Mouse (Mus musculus) layer of hippocampus, postnatal 36 days (tissue): ENCODE data around the gene Trhr2. TPM values are rescaled to one million over a fixed set of nuclear protein-coding genes. Genes with fewer than 3 reads are reported as not detected.

Source experiments
- total RNA-seq, 2 experiments: library from RNA; stranded (reverse); gene quantifications; 2 replicates each; pipeline ENCODE4 v1.2.3; 2021

Trhr2 gene
- total RNA-seq, 2 experiments from 2014 or later: 0.52 to 0.56 TPM

Other genes with a start within 250 kb of the Trhr2 start
- gene Zfpm1, start 78.6 kb downstream of the Trhr2 start, total RNA-seq: 10 to 100 TPM; 34.7 to 36.9 TPM
- 10 to 100 TPM; 38.9 to 39.1 TPM for gene Zc3h18, start 15.9 kb upstream of the Trhr2 start, total RNA-seq
- gene Il17c, start 61.3 kb upstream of the Trhr2 start, total RNA-seq: not detected
- 10 to 100 TPM; 10.0 to 10.2 TPM for gene Cyba, start 72.2 kb upstream of the Trhr2 start, total RNA-seq
- gene Mvd, start 82.7 kb upstream of the Trhr2 start, total RNA-seq: 10 to 100 TPM; 19.1 to 20.6 TPM
- not detected for gene Snai3, start 100.0 kb upstream of the Trhr2 start, total RNA-seq
- gene Rnf166, start 115.3 kb upstream of the Trhr2 start, total RNA-seq: 10 to 100 TPM; 31.8 to 36.3 TPM
- 10 to 100 TPM; 16.6 to 21.7 TPM for gene Ctu2, start 115.4 kb upstream of the Trhr2 start, total RNA-seq
- gene Piezo1, start 190.6 kb upstream of the Trhr2 start, total RNA-seq: 1 to 10 TPM; 3.1 to 4.4 TPM
- gene Cdt1, start 207.3 kb upstream of the Trhr2 start, total RNA-seq: 1 to 10 TPM; 1.4 to 1.9 TPM
- 10 to 100 TPM; 61.5 to 65.4 TPM for gene Aprt, start 216.2 kb upstream of the Trhr2 start, total RNA-seq